Mouse (Mus musculus): ENCODE data around the gene Pola1.

- no peak for TF ChIP-seq POLR2A (IDR thresholded peaks at IDR 0.05; ENCODE audit: extremely low read depth, insufficient read depth, low read length)
- TF ChIP-seq CTCF (IDR thresholded peaks at IDR 0.05; ENCODE audit: extremely low read depth, insufficient read depth, low read length): no peak
Observed at GRCm38 (mm10) chrX:93292031-93292430, 339.9 kb downstream of the Pola1 start.
